Mouse (Mus musculus) stomach, postnatal 0 days (tissue): ENCODE data around the gene Gm4744.

Experiments used
- CTCF ChIP-seq: IDR thresholded peaks from 2 replicates; pipeline ENCODE4 v1.5.1; 2016; ENCODE audit warnings: antibody characterized with exemption, low read depth, mild to moderate bottlenecking, moderate library complexity
- EP300 ChIP-seq: optimal IDR thresholded peaks from 2 replicates; pipeline ENCODE3; 2016; ENCODE audit warnings: antibody characterized with exemption

DNA sequence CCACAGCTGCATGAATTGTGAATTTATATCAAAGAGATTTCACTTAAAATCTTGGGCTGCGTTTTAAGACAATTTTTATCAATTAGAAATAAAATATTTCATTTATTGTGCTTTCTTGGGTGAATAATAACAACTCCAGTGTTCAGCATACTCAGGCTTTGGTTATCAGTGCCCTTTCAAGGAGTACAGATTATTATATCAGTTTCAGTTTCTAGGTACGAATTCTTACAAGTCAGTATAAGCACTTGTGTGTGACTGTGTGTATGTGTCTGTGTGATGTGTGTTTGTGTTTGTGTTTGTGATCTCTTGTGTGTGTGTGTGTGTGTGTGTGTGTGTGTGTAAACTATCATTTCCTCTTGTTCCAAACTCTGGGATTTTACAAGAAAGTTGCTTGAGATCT lies 2.0 kb upstream of the Gm4744 start:
- TF ChIP-seq CTCF (no peak), EP300 (no peak)
